In genomic region chr6:43354562-43355241, GRCm38 (mm10) we compare ENCODE assay signal across 13 mouse cellular contexts. TPM values are rescaled to one million over a fixed set of nuclear protein-coding genes. Genes with fewer than 3 reads are reported as not detected.
A peak's percentile ranks its signal among the peaks of the same experiment; 100 is the strongest.
DNase-seq lines count a peak whose midpoint lies in the region; ATAC-seq and TF ChIP-seq lines count a peak whose summit lies in the region.
"Had no signal": no experiment of that assay in that cellular context is flagged by ENCODE, and none has a peak within 500 bp of the region (broad histone marks: within the 10 kb centered on the region; RNA-seq: fewer than 3 reads in every experiment).

No protein-coding gene starts in this region.

- intact Hi-C loops in left cerebral cortex, postnatal 14 days (cut with DNase I), result no loop called here

- TF ChIP-seq CTCF in layer of hippocampus, adult 2 months (conservative IDR thresholded peaks at IDR 0.05), result peak; percentile 35

- peak; percentile 62; the same call in 1 of the 2 replicates for ATAC-seq in frontal cortex, adult (ENCODE audit: low TSS enrichment)
- peak; percentile 97 for ATAC-seq in megakaryocyte-erythroid progenitor cell, adult 5-6 weeks (replicated peaks; ENCODE audit: low FRiP score, low TSS enrichment, poor library complexity, severe bottlenecking)
- ATAC-seq: forebrain, embryonic 13.5 days had no signal

- no peak overlapping the region for H3K4me3 ChIP-seq in layer of hippocampus, adult 2 months
- H3K4me3 ChIP-seq: forebrain, embryonic 13.5 days had no signal

- no peak for DNase-seq in frontal cortex, postnatal 10 days (ENCODE audit: low spot score in 2 of 2)
- no peak for DNase-seq in layer of hippocampus, adult 2 months (ENCODE audit: low spot score in 2 of 2)
- DNase-seq in layer of hippocampus, adult 11-12 months (ENCODE audit: low spot score), result no peak
- DNase-seq in c-Kit-positive CD71-negative TER-119-negative erythroid progenitor cells, embryonic 14.5 days (ENCODE audit: low read depth), result peak; percentile 16
- DNase-seq in gastrocnemius, adult 8-10 months (ENCODE audit: low spot score in 2 of 2), result no peak
- DNase-seq in left cerebral cortex, postnatal 14 days (ENCODE audit: low spot score in 2 of 2), result no peak
- DNase-seq: kidney, adult 18-20 months; layer of hippocampus, postnatal 36 days had no signal

- no peak overlapping the region for H3K27ac ChIP-seq in layer of hippocampus, adult 2 months
- H3K27ac ChIP-seq: forebrain, embryonic 13.5 days had no signal

RNA-seq across cellular contexts. Expression of gene Nobox, which starts 45.3 kb away (rescaled TPM):
- total RNA-seq in layer of hippocampus, adult 2 months (2021), result not detected
- total RNA-seq in megakaryocyte-erythroid progenitor cell, adult 5-6 weeks (2014; fragmentation: Nextera tagmentation), result not detected in 2 replicates
- total RNA-seq in megakaryocyte-erythroid progenitor cell, adult 5-6 weeks (2017), result not detected in 2 replicates
- total RNA-seq in gastrocnemius, adult 8-10 months (2022), result not detected
- total RNA-seq in left cerebral cortex, postnatal 14 days (2021), result under 1 TPM in 1 of 2 experiments, not detected in 1; 0.35 TPM
- total RNA-seq: granulocyte monocyte progenitor cell, adult 5-6 weeks; layer of hippocampus, postnatal 36 days; liver, adult 2 months had no signal
